Mouse (Mus musculus) spleen, embryonic (tissue): ENCODE measurements around the gene Nosip.

Experiments used
- CTCF ChIA-PET: fragments of 350-600 bp; sonication (Branson Sonifier 250); formaldehyde crosslinking; loops from one replicate; lab custom pipeline; 2022; lab: Charles Lee

The Nosip gene

GRCm38 (mm10) chr7:45056329-45056971 lies 5.8 kb upstream of the Nosip start:
- CTCF ChIA-PET, result no interaction called here

GRCm38 (mm10) chr7:45056972-45057348 lies 5.3 kb upstream of the Nosip start:
- CTCF ChIA-PET, result no interaction called here

- CTCF ChIA-PET, result no interaction called here
These were observed 3.3 kb upstream of the Nosip start for GRCm38 (mm10) chr7:45058607-45059571.

GRCm38 (mm10) chr7:45060632-45061122 lies 1.6 kb upstream of the Nosip start:
- CTCF ChIA-PET, result no interaction called here

GRCm38 (mm10) chr7:45061532-45062075 lies 625 bp upstream of the Nosip start:
- CTCF ChIA-PET, result no interaction called here

GRCm38 (mm10) chr7:45067190-45067999 lies 5.2 kb downstream of the Nosip start:
- CTCF ChIA-PET, result interaction anchor here (0.7 to 1.0 kb wide), 2 partner anchors 51 to 54 kb away, joined by 4 read pairs; partner anchors contain the start of gene Scaf1

- CTCF ChIA-PET, result interaction anchor here (0.7 kb wide), 1 partner anchor 55 kb away, joined by 4 read pairs; no protein-coding TSS in a partner anchor
These were observed 5.7 kb downstream of the Nosip start for GRCm38 (mm10) chr7:45068000-45068318.

GRCm38 (mm10) chr7:45069671-45070070 lies 7.4 kb downstream of the Nosip start:
- CTCF ChIA-PET, result no interaction called here

- CTCF ChIA-PET, result no interaction called here
These were observed 10.0 kb downstream of the Nosip start for GRCm38 (mm10) chr7:45072230-45072629.

GRCm38 (mm10) chr7:45073171-45073707 lies 11.0 kb downstream of the Nosip start:
- CTCF ChIA-PET, result interaction anchor here (0.6 kb wide), 1 partner anchor 99 kb away, joined by 4 read pairs; no protein-coding TSS in a partner anchor

GRCm38 (mm10) chr7:45073949-45074348 lies 11.7 kb downstream of the Nosip start:
- CTCF ChIA-PET, result no interaction called here

GRCm38 (mm10) chr7:45075405-45075804 lies 13.2 kb downstream of the Nosip start:
- CTCF ChIA-PET, result no interaction called here

GRCm38 (mm10) chr7:45076501-45076900 lies 14.3 kb downstream of the Nosip start:
- CTCF ChIA-PET, result no interaction called here

GRCm38 (mm10) chr7:45077322-45077721 lies 15.1 kb downstream of the Nosip start:
- CTCF ChIA-PET, result interaction anchor here (0.7 to 0.8 kb wide), 2 partner anchors 59 to 318 kb away, joined by 3 to 19 read pairs; no protein-coding TSS in a partner anchor

- CTCF ChIA-PET, result interaction anchor here (0.7 to 0.8 kb wide), 2 partner anchors 59 to 318 kb away, joined by 3 to 19 read pairs; no protein-coding TSS in a partner anchor
These were observed 15.6 kb downstream of the Nosip start for GRCm38 (mm10) chr7:45077829-45078228.

GRCm38 (mm10) chr7:45078513-45078912 lies 16.3 kb downstream of the Nosip start:
- CTCF ChIA-PET, result interaction anchor here (0.6 kb wide), 1 partner anchor 43 kb away, joined by 9 read pairs; no protein-coding TSS in a partner anchor

- CTCF ChIA-PET, result interaction anchor here (1.1 kb wide), 1 partner anchor 54 kb away, joined by 3 read pairs; no protein-coding TSS in a partner anchor
These were observed 17.6 kb downstream of the Nosip start for GRCm38 (mm10) chr7:45079856-45080255.

GRCm38 (mm10) chr7:45081016-45081415 lies 18.8 kb downstream of the Nosip start:
- CTCF ChIA-PET, result interaction anchor here (1.1 to 1.3 kb wide), 2 partner anchors 49 to 55 kb away, joined by 3 to 4 read pairs; partner anchors contain the start of genes Flt3l and Gm45713

GRCm38 (mm10) chr7:45082401-45083299 lies 20.4 kb downstream of the Nosip start:
- CTCF ChIA-PET, result interaction anchor here (0.5 to 1.3 kb wide), 2 partner anchors 54 to 321 kb away, joined by 3 to 4 read pairs; partner anchors contain the start of genes Flt3l and Gm45713
